Mouse (Mus musculus) c-Kit-negative CD71-positive TER-119-positive erythroid progenitor cells, embryonic 14.5 days (primary cell): ENCODE data around the gene Prl8a6.

Experiments
- DNase-seq: peaks from one replicate; pipeline ENCODE4 v3.0.0-alpha.2; 2013; ENCODE audit warnings: low read depth, low spot score

The Prl8a6 gene

DNA sequence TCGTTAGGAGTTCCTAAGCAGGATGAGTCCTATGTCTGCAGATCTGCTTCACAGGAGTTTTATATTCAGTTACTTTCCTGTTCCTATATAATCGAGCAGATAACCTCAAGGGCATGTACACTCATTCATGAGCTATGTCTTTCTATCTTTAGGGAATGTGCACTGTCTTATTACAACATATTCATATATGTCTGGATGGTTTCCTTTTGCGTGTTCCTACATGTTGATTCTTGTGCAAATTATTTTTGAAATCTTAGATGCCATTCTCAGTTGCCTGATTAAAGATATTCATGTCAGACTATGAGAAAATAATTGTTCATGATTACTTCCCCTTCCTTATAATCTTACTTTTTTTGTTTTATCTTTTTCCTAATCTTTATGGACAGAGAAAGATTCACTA, at the start of gene Prl8a6:
TSS of gene Prl8a6 (minus strand) at position 101 of the 400 bp plus-strand sequence.
- DNase-seq, result no peak

DNA sequence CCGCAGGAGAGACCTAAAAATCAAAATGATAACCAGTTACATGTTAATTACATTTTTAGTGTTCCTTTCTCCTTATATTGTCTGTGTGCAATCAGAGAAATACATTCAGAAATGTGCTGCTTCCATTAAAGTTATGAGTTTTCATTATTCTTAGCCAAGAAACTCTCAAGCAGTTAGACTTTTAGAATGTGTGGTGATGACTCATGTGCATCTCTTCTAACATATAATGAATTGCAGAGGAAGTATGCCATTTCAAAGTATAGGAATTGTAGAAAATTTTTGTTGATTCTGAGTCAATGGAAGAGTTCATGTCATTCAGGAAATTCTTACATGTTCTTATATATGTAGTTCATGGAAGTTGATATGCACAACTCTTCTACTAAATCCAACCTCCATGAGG, 5.3 kb downstream of the Prl8a6 start:
- no peak for DNase-seq

DNA sequence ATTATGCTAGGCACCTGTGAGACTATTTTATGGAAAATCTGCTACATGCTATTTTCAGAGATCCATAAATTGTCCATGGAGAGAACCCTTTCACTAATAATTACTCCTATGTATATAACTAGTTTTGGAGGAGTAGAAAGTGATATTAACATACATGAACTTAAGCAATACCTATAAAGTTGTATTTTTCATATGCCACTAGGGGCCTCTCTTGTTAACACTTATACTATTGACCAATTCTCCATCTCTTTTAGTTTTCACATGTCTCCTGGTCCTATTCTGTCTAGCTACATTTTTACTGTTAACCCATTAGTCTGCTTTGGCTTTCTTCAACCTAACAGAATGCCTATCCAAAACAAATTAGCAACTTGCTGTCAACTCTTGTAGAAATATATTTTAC, 24.8 kb downstream of the Prl8a6 start:
- DNase-seq, result no peak

DNA sequence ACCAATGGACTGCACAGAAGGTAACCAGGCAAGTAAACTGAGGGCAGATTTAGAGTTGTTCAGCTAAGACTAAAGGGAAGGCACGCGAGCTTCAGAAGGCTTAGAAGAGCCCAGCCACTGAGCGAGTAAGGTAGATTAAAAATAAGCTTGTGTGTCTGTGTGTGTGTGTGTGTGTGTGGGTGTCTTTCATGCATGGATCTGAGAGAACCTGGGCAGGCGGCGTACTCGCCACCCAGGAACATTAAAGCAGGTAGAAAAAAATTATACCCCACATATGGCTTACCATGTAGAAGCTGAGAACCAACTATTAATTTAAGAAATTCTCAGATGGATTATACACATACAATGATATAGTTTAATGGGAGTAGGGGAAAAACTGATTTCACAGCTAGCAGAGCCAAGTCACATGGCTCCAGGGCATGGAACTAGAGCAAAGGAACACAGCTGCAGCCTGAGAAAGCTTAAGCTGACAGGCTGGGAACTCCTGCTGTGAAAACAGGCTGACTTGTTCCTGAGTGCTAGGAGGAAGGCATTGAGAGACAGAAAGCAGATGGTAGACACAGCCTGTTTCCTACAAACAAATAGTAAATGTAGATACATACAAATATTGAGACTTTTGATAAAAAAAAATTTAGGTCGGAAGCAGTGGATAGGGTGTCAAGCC, 39.3 kb downstream of the Prl8a6 start:
- DNase-seq, result no peak

DNA sequence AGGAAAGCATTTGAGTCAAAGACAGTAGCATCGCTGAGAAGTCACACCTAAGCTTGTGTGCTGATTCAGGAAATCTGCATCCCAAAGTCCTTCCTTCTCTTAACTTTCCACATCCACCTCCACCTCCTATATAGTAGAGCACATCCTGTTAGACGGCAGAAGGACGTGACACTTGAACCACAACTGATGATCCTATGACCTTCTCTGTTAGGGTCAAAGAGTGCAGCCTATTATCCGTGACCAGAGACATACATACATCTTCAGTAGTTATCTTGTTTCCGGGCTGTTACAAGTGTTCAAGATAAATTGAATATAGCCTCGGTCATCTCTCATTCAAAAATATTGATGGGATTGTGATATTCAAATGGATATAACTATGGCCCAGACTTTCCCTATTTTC, 47.7 kb downstream of the Prl8a6 start, which contains the start of gene Prl2b1:
TSS of gene Prl2b1 (minus strand) at position 101 of the 400 bp plus-strand sequence.
- DNase-seq, result no peak
